Mouse (Mus musculus): ENCODE measurements around the gene Ppil4. TPM values are rescaled to one million over a fixed set of nuclear protein-coding genes. Genes with fewer than 3 reads are reported as not detected.

The Ppil4 gene
- polyA plus RNA-seq, 1 experiment, result 7.7 TPM

DNA sequence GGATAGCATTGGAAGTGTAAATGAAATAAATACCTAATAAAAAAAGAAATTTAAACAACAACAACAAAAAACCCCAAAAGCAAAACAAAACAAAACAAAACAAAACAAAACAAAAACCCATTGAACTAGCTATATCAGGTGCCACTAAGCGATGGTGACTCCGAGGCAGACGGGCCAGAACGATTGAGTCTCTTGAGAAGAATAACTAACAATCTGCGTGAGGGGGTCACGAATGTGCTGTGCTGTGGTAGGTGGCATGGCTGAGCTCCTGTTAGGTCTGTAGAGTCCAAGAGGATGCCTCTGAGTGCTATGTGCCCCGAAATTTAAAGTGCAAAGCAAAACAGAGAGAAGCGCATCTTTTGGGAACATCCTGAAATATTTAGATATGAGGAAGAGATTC, 44.8 kb downstream of the Ppil4 start:
- Histone ChIP-seq H3K4me3 (ENCODE audit: control insufficient read depth, low read depth, low read length) (no peak overlapping the region), H3K27me3 (ENCODE audit: control insufficient read depth, insufficient read depth, low read length) (no peaks in the 10 kb centered on the region), H3K36me3 (ENCODE audit: control insufficient read depth, insufficient read depth, low read length) (no peaks in the 10 kb centered on the region), H3K4me1 (ENCODE audit: control insufficient read depth, insufficient read depth, low read length) (peaks cover 14% of the 10 kb centered on the region), H3K27ac (ENCODE audit: control insufficient read depth, insufficient read depth, low read depth, low read length) (no peak overlapping the region)
- TF ChIP-seq CTCF (IDR thresholded peaks at IDR 0.05; ENCODE audit: control insufficient read depth, insufficient read depth, insufficient replicate concordance, low read depth, low read length) (no peak), POLR2A (IDR thresholded peaks at IDR 0.05; ENCODE audit: control insufficient read depth, low read depth, low read length) (no peak)

- no peaks in the 10 kb centered on the region for H3K27me3 ChIP-seq (ENCODE audit: control insufficient read depth, insufficient read depth, low read length)
- TF ChIP-seq CTCF (IDR thresholded peaks at IDR 0.05; ENCODE audit: control insufficient read depth, insufficient read depth, insufficient replicate concordance, low read depth, low read length), result no peak
- no peak for TF ChIP-seq POLR2A (IDR thresholded peaks at IDR 0.05; ENCODE audit: control insufficient read depth, low read depth, low read length)
- no peak overlapping the region for H3K4me3 ChIP-seq (ENCODE audit: control insufficient read depth, low read depth, low read length)
- peaks cover 13% of the 10 kb centered on the region for H3K4me1 ChIP-seq (ENCODE audit: control insufficient read depth, insufficient read depth, low read length)
- H3K27ac ChIP-seq (ENCODE audit: control insufficient read depth, insufficient read depth, low read depth, low read length), result no peak overlapping the region
- H3K36me3 ChIP-seq (ENCODE audit: control insufficient read depth, insufficient read depth, low read length), result no peaks in the 10 kb centered on the region
Observed at GRCm38 (mm10) chr10:7838036-7838435, 45.3 kb downstream of the Ppil4 start.

DNA sequence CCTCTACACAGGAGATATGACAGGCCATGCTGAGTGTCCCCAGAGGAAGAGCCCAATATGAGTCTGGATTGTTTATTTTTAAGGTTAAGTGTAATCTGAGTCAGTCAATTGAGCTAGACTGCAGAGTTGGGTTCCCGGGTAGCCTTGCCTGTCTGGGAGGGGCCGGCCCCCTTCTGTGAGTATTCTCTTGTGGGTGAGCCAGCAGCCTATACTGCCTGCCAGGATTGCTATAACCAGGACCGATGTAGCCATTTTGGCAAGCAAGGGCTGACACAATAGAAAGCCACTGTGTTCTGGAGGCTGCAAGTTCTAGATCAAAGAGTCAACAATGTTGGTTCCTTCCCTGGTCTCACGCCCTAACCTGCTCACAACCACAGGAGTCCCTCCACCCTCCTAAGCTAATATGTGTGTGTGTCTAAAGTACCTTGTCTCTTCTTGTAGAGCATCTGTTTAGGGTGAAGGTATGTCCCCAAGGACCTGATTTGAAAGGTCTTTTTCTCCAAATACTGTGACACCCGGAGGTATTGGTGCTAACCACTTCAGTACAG, 46.3 kb downstream of the Ppil4 start:
- no peaks in the 10 kb centered on the region for H3K36me3 ChIP-seq (ENCODE audit: control insufficient read depth, insufficient read depth, low read length)
- no peak overlapping the region for H3K4me3 ChIP-seq (ENCODE audit: control insufficient read depth, low read depth, low read length)
- no peak overlapping the region for H3K27ac ChIP-seq (ENCODE audit: control insufficient read depth, insufficient read depth, low read depth, low read length)
- peaks cover 13% of the 10 kb centered on the region for H3K4me1 ChIP-seq (ENCODE audit: control insufficient read depth, insufficient read depth, low read length)
- no peak for TF ChIP-seq POLR2A (IDR thresholded peaks at IDR 0.05; ENCODE audit: control insufficient read depth, low read depth, low read length)
- TF ChIP-seq CTCF (IDR thresholded peaks at IDR 0.05; ENCODE audit: control insufficient read depth, insufficient read depth, insufficient replicate concordance, low read depth, low read length), result no peak
- no peaks in the 10 kb centered on the region for H3K27me3 ChIP-seq (ENCODE audit: control insufficient read depth, insufficient read depth, low read length)

GRCm38 (mm10) chr10:7839551-7840352, 47.1 kb downstream of the Ppil4 start:
- H3K4me3 ChIP-seq (ENCODE audit: control insufficient read depth, low read depth, low read length), result no peak overlapping the region
- no peaks in the 10 kb centered on the region for H3K36me3 ChIP-seq (ENCODE audit: control insufficient read depth, insufficient read depth, low read length)
- H3K27me3 ChIP-seq (ENCODE audit: control insufficient read depth, insufficient read depth, low read length), result no peaks in the 10 kb centered on the region
- TF ChIP-seq POLR2A (IDR thresholded peaks at IDR 0.05; ENCODE audit: control insufficient read depth, low read depth, low read length), result no peak
- TF ChIP-seq CTCF (IDR thresholded peaks at IDR 0.05; ENCODE audit: control insufficient read depth, insufficient read depth, insufficient replicate concordance, low read depth, low read length), result no peak
- peaks cover 13% of the 10 kb centered on the region for H3K4me1 ChIP-seq (ENCODE audit: control insufficient read depth, insufficient read depth, low read length)
- no peak overlapping the region for H3K27ac ChIP-seq (ENCODE audit: control insufficient read depth, insufficient read depth, low read depth, low read length)

- no peaks in the 10 kb centered on the region for H3K36me3 ChIP-seq (ENCODE audit: control insufficient read depth, insufficient read depth, low read length)
- H3K27me3 ChIP-seq (ENCODE audit: control insufficient read depth, insufficient read depth, low read length), result no peaks in the 10 kb centered on the region
- no peak overlapping the region for H3K4me3 ChIP-seq (ENCODE audit: control insufficient read depth, low read depth, low read length)
- no peak for TF ChIP-seq POLR2A (IDR thresholded peaks at IDR 0.05; ENCODE audit: control insufficient read depth, low read depth, low read length)
- no peak for TF ChIP-seq CTCF (IDR thresholded peaks at IDR 0.05; ENCODE audit: control insufficient read depth, insufficient read depth, insufficient replicate concordance, low read depth, low read length)
- peaks cover 13% of the 10 kb centered on the region for H3K4me1 ChIP-seq (ENCODE audit: control insufficient read depth, insufficient read depth, low read length)
- no peak overlapping the region for H3K27ac ChIP-seq (ENCODE audit: control insufficient read depth, insufficient read depth, low read depth, low read length)
Observed at GRCm38 (mm10) chr10:7840353-7840733, 47.7 kb downstream of the Ppil4 start.

DNA sequence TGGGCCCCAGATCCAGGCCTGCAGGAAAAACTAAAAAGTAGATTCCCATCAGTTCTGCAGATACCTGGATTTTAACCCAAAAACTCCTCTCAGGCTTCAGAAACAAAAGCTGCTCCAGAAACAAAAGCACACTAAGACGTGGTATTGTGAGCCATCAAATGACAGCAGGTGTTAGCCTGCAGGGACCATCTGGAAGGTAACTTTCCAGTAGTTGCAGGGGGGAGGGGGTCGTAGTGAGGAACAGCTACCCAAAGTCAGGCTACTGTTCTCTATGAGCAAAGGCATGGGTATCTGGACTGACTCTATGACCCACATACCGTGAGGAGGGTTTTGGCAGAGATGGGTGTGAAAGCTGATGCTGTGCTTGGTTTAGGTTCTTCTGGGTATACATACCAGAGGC, 48.1 kb downstream of the Ppil4 start:
- no peak overlapping the region for H3K27ac ChIP-seq (ENCODE audit: control insufficient read depth, insufficient read depth, low read depth, low read length)
- peaks cover 13% of the 10 kb centered on the region for H3K4me1 ChIP-seq (ENCODE audit: control insufficient read depth, insufficient read depth, low read length)
- H3K27me3 ChIP-seq (ENCODE audit: control insufficient read depth, insufficient read depth, low read length), result no peaks in the 10 kb centered on the region
- H3K36me3 ChIP-seq (ENCODE audit: control insufficient read depth, insufficient read depth, low read length), result no peaks in the 10 kb centered on the region
- TF ChIP-seq CTCF (IDR thresholded peaks at IDR 0.05; ENCODE audit: control insufficient read depth, insufficient read depth, insufficient replicate concordance, low read depth, low read length) (no peak), POLR2A (IDR thresholded peaks at IDR 0.05; ENCODE audit: control insufficient read depth, low read depth, low read length) (no peak)
- H3K4me3 ChIP-seq (ENCODE audit: control insufficient read depth, low read depth, low read length), result no peak overlapping the region

DNA sequence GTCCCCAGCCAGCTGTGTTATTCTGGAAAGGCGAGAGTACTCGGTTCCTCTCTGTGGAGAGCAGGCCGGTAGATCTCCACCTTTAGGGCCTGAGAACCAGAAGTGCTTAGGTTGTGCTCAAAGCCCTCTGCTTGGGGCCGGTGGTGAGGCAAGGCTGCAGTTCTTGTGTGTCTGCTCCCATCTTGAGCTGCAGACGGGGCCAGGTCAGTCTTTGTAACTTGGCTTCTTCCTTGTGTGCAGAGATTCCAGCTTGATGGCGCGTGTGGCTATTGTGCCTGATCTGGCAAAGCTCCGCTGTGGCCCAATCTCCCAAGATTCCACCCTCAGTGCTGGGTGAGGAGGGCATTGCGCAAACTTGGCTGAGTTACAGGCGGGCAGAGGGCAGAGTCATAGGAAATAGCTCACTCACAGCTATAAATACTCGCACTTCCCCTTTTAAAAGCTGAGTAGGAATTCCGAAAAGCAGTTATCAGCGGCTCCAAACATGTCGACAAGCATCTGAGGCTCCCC, 48.9 kb downstream of the Ppil4 start:
- no peaks in the 10 kb centered on the region for H3K36me3 ChIP-seq (ENCODE audit: control insufficient read depth, insufficient read depth, low read length)
- H3K4me3 ChIP-seq (ENCODE audit: control insufficient read depth, low read depth, low read length), result no peak overlapping the region
- H3K4me1 ChIP-seq (ENCODE audit: control insufficient read depth, insufficient read depth, low read length), result peaks cover 13% of the 10 kb centered on the region
- H3K27me3 ChIP-seq (ENCODE audit: control insufficient read depth, insufficient read depth, low read length), result no peaks in the 10 kb centered on the region
- no peak for TF ChIP-seq CTCF (IDR thresholded peaks at IDR 0.05; ENCODE audit: control insufficient read depth, insufficient read depth, insufficient replicate concordance, low read depth, low read length)
- TF ChIP-seq POLR2A (IDR thresholded peaks at IDR 0.05; ENCODE audit: control insufficient read depth, low read depth, low read length), result no peak
- no peak overlapping the region for H3K27ac ChIP-seq (ENCODE audit: control insufficient read depth, insufficient read depth, low read depth, low read length)
